Comparison of ENCODE assay signal across 1 mouse cellular context in the genomic region with DNA sequence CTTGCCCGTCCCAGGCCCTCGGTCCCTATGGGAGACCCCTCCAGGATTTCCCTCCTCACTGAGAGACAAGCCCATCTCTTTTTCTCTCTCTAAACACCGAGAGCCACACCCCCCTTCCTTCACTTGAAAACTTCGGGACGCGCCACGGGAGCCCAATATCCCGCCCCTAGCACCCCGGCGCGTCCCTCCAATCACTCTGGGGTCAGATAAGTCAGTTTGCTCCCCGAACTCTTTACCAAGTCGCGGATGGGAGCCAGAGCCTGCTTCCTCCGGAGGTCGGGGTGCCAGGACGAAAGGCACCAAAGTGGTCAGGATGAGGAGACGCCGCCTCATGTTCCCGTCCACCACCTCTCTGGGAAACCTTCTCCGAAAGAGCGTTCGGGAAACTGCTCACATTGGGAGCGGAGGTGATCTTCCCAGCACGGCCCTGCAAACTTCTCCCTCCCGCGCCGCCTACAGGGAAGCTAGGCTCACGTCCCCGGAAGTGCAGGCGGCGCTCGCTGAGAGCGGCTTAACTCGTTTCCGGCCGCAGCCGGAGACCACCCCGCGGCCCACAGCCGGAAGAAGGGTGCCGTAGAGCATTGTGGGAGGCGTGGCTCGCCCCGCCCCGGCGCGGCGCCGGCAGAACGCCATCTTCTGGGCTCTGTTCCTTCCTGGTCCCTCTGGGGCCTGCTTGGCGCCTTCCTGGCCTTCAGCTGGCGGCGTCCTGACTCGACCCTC.
TF ChIP-seq lines count a peak whose summit lies in the region.

Adam17 (minus strand) TSS at position 533 of the 720 bp plus-strand sequence.

TF ChIP-seq in myocyte, 11 proteins besides CTCF, POLR2A, EP300 and RAD21 (continued from another document):
- peak; percentile 29 for TF ChIP-seq E2F4 (IDR thresholded peaks at IDR 0.05; ENCODE audit: insufficient read depth)
